Mouse (Mus musculus) A20 (cell line): ENCODE data around the gene Tgfbr3.

ENCODE experiments used
- DNase-seq: peaks from one replicate; pipeline ENCODE4 v3.0.0-alpha.2; 2011; ENCODE audit warnings: low read depth, low spot score

Tgfbr3 gene

GRCm38 (mm10) chr5:107240276-107240675 lies 49.2 kb downstream of the Tgfbr3 start:
- no peak for DNase-seq

- no peak for DNase-seq
Measured at GRCm38 (mm10) chr5:107237971-107238426, 51.4 kb downstream of the Tgfbr3 start.

- DNase-seq, result no peak
Measured at GRCm38 (mm10) chr5:107236975-107237374, 52.5 kb downstream of the Tgfbr3 start.

- no peak for DNase-seq
Measured at GRCm38 (mm10) chr5:107236039-107236438, 53.4 kb downstream of the Tgfbr3 start.

- no peak for DNase-seq
Measured at GRCm38 (mm10) chr5:107233366-107234354, 55.8 kb downstream of the Tgfbr3 start.

GRCm38 (mm10) chr5:107230189-107230588 lies 59.2 kb downstream of the Tgfbr3 start:
- DNase-seq, result no peak

- DNase-seq, result no peak
Measured at GRCm38 (mm10) chr5:107229037-107229436, 60.4 kb downstream of the Tgfbr3 start.

GRCm38 (mm10) chr5:107227580-107227979 lies 61.8 kb downstream of the Tgfbr3 start:
- no peak for DNase-seq

GRCm38 (mm10) chr5:107224820-107225417 lies 64.5 kb downstream of the Tgfbr3 start:
- peak; percentile 37 for DNase-seq

GRCm38 (mm10) chr5:107224151-107224550 lies 65.3 kb downstream of the Tgfbr3 start:
- no peak for DNase-seq

- peak; percentile 28 for DNase-seq
Measured at GRCm38 (mm10) chr5:107223483-107223882, 65.9 kb downstream of the Tgfbr3 start.

GRCm38 (mm10) chr5:107223029-107223428 lies 66.4 kb downstream of the Tgfbr3 start:
- no peak for DNase-seq

- no peak for DNase-seq
Measured at GRCm38 (mm10) chr5:107222670-107223005, 66.8 kb downstream of the Tgfbr3 start.

- no peak for DNase-seq
Measured at GRCm38 (mm10) chr5:107221892-107222669, 67.3 kb downstream of the Tgfbr3 start.

- no peak for DNase-seq
Measured at GRCm38 (mm10) chr5:107220936-107221335, 68.5 kb downstream of the Tgfbr3 start.

GRCm38 (mm10) chr5:107219883-107220282 lies 69.5 kb downstream of the Tgfbr3 start:
- no peak for DNase-seq

- no peak for DNase-seq
Measured at GRCm38 (mm10) chr5:107219318-107219717, 70.1 kb downstream of the Tgfbr3 start.

- no peak for DNase-seq
Measured at GRCm38 (mm10) chr5:107218594-107218993, 70.8 kb downstream of the Tgfbr3 start.

- DNase-seq, result no peak
Measured at GRCm38 (mm10) chr5:107217139-107217538, 72.3 kb downstream of the Tgfbr3 start.

GRCm38 (mm10) chr5:107213373-107214132 lies 75.9 kb downstream of the Tgfbr3 start:
- DNase-seq, result no peak

- DNase-seq, result no peak
Measured at GRCm38 (mm10) chr5:107211830-107212370, 77.5 kb downstream of the Tgfbr3 start.
